Mouse (Mus musculus) layer of hippocampus, postnatal 25 days (tissue): ENCODE results near the gene Spred3. TPM values are rescaled to one million over a fixed set of nuclear protein-coding genes. Genes with fewer than 3 reads are reported as not detected.
"Not testable (repeated sequence)": the region's sequence is repeated elsewhere in the genome, so short reads cannot be mapped to it uniquely, and the experiment has no call there.

ENCODE experiments used
- DNase-seq, 2 experiments: peaks; one replicate each; pipeline ENCODE4 v3.0.0; 2022; ENCODE audit warnings: mixed read lengths in 2 of 2, low spot score in 1 of 2; ENCODE audit errors: extremely low spot score in 1 of 2
- total RNA-seq, 2 experiments: library from RNA; stranded (reverse); gene quantifications; 2 replicates each; pipeline ENCODE4 v1.2.3; 2021

The Spred3 gene
- total RNA-seq, 2 experiments from 2014 or later = 38.8 to 55.5 TPM

- peak; percentile 67 for DNase-seq
Measured at GRCm38 (mm10) chr7:29169231-29170065, 763 bp downstream of the Spred3 start.

- peak in 1 of 2 experiments; percentile 41 for DNase-seq
Measured at GRCm38 (mm10) chr7:29168791-29169230, 1.4 kb downstream of the Spred3 start.

- no peak for DNase-seq
Measured at GRCm38 (mm10) chr7:29168121-29168695, 2.0 kb downstream of the Spred3 start.

DNA sequence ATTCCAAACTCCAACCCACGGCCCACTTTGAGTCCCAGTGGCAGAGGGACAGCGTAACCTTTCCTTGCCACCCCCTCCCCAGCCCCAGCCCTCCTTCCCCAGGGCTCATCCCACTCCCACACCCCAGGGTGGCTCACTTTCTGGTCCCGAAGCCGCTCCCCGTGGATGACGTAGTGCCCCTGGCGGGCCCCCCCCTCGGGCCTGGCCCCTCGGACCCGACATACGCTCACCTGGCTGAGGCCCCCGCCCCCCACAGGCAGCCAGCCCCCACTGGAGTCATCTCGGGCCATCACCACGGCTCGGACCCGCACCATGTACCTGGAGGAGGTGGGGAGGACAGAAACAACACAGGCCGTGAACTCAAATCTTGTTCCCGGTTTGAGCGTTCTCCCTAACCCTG is 2.6 kb downstream of the Spred3 start:
- DNase-seq = no peak

DNA sequence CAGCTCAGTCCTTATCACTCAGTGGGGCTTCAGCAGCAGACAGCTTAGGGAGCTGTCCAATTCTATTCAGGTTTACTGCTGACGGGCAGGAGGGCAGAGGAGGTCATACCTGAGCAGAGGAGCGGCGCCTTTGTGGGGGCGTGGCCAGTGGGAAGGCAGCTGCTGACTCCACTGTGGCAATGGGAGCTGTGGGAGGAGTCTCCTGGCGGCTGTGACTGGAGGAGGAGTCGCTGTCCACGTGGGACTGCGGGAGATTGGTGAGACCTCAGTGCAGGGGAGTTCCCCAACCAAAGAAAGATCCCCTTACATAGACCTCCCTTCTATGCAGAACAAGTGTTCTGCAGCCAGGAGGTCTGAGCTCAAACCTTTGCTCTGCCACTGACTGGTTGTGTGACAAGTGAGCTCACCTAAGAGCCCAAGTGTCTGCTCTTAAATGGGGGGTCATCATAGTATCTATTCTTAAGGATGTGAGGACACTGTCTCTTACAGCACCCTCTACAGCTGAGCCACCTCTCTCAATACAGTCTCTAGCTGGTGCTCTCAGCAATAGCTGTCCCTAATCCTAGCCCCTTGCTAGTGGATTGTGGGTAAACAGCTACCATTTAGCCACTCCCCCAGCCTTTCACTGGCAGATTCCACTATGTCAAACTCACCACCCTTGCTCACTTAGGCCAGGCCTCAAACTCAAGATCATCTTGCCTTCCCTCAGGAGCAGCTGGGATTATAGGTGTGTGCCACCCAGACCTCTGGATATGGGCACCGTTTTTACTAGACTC is 7.3 kb downstream of the Spred3 start:
- no peak for DNase-seq

DNA sequence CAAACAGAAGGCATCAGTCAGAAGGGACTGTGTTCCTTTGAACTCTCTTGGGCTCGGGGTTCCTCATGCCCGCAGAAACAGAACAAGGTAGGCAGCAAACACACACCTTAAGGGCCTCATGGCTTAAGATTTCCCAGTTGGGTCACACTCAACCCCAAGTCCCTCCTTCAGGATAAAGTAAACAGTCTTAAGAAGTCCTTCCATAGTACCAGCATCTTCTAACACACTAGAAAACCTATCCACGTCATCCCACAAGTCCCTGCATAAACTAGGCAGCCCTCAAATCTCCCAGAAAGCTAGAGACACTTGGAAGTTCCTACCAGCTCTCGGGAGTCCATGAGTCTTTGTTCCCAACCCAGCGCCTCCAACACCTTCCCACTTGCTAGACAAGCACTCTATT is 7.9 kb downstream of the Spred3 start:
- DNase-seq = no peak

DNA sequence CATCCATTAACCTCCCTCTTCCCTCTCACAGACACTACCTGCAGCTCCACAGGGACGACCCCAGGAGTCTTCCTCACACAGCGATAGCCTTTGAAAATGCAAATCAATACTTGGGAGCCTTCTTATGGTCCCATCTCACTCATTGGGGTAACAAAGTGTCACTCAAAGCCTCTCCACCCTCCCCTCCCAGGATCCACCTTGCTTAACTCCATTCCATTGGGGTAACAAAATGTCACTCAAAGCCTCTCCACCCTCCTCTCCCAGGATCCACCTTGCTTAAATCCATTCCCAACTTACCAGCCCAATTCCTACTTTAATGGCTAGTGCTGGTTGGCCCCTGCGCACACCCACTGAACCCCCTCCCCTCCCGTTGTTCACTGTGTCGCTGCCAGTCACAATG is 11.9 kb downstream of the Spred3 start:
- DNase-seq = no peak

GRCm38 (mm10) chr7:29155838-29156782 is 14.1 kb downstream of the Spred3 start, which contains the start of gene Fam98c:
Gene Fam98c, minus strand, starts transcription at chr7:29156234.
- DNase-seq = peak; percentile 74 to 75

DNA sequence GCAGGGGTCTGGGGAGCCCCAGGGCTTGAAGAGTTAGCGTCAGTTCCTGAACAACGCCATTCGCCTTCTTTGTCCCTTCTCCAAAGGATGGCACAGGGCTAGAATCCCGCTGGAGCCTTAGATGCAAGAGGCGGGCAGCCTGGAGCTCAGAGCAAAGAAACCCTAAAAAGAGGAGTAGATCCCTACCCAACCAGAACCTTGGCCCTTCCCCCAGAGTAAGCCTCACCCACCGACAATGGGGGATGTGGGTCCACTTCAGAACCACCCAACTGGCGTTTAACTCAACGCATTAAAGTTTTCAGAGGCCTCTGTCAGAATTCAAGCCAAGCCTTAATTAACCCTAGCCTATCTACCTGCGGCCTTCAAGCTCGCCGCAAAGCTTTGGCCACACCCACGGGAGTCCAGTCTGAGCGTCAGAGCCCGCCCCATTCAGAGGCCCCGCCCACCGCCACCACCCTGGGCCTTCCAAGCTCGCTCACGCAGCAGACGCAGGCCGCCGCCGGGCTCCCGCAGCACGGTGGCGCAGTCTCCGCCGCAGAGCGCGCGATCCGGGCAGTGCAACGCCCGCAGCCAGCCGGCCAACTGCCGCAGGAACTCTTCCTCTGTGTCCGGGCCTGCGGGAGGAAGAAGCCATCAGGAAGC is 14.9 kb downstream of the Spred3 start:
- DNase-seq = peak; percentile 83 to 88

GRCm38 (mm10) chr7:29154018-29154720 is 16.0 kb downstream of the Spred3 start:
- no peak for DNase-seq

DNA sequence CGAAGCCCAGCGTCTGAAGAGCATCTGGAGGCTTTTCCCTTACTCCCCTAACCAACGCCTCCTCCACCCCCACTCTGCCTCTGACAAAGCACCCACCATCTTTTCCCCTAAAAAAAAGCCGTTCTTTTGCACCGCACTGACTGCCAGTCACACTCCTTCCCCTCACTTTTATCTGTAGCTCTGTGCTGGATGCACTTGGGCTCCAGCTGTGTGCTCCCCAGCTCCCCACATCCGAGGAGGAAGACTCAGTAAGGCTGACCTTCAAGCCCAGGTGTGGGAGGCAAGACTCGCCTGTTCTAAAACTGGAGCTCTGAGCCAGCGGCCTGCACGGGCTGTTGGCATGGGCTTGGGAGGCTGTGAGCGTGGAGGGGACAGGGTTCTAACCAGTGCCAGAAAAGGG is 18.7 kb downstream of the Spred3 start:
- DNase-seq = no peak

DNA sequence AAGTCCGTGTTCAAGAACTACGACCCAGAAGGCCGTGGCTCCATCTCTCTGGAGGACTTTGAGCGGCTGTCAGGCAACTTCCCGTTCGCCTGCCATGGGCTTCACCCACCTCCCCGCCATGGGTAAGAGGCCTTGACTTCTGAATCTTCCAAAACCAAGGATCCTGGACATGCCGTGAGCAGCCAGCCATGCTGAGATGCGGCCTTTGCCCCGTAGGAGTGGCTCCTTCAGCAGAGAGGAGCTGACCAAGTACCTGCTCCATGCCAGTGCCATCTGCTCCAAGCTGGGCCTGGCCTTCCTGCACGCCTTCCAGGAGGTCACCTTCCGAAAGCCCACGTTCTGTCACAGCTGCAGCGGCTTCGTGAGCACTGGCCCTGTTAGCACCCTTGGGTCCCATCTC is 21.4 kb downstream of the Spred3 start:
- no peak for DNase-seq

DNA sequence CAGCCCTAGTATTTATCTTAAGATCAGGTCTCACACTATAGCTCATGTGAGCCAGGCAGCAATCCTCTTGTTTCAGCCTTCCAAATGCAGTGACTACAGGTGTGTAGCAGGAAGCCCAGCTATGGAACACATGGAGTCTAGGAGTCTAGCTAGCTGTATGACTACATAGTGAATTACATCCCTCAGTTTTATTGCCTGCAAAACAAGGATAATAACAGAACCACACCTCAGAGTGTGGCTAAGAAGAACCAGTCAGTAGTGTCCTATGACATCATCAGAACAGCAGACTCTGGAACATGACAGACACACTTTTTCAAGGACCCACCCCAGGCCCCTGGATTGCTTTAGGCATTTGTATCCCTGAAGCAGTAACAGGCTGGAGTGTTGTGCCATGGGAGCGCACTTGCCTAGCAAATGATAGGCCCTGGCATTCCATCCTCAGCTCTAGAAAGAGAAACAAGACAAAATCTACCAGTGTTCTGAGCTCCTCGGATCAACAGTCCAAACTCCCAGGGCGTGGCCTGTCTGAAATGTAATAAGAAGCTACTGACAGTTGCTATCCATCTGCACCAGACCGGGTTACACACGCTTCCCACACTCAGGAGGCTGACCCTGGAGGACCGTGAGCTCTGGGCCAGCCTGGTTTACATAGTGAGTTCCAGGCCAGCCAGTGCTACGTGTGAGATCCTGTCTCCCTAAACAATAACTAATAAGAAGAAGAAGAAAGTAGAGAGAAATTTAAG is 23.4 kb downstream of the Spred3 start:
- DNase-seq = no peak

- DNase-seq = no peak
Measured at GRCm38 (mm10) chr7:29144006-29144405, 26.2 kb downstream of the Spred3 start.

GRCm38 (mm10) chr7:29141416-29141815 is 28.8 kb downstream of the Spred3 start:
- DNase-seq = no peak

DNA sequence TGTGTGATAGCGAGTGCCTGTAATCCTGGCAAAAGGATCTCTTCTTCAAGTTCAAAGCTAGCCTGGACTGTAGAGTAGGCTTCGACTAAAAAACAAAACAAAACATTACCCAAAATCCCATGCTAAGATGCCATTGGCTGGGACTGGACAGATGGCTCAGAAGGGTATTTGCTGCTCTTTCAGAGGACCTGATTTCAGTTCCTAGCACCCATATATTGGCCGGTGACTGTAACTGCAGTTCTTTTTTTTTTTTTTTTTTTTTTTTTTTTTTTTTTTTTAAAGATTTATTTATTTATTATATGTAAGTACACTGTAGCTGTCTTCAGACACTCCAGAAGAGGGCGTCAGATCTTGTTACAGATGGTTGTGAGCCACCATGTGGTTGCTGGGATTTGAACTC is 31.0 kb downstream of the Spred3 start:
- not testable (repeated sequence) for DNase-seq

GRCm38 (mm10) chr7:29137429-29137828 is 32.8 kb downstream of the Spred3 start:
- DNase-seq = no peak

- DNase-seq = no peak
Measured at GRCm38 (mm10) chr7:29134693-29135386, 35.4 kb downstream of the Spred3 start, which contains the start of gene Rasgrp4. Gene Rasgrp4, plus strand, starts transcription at chr7:29134851.
